Mouse (Mus musculus) kidney, embryonic 16.5 days (tissue): ENCODE results near the gene Apeh. TPM values are rescaled to one million over a fixed set of nuclear protein-coding genes. Genes with fewer than 3 reads are reported as not detected.

Source experiments
- ATAC-seq: fragments of 200-750 bp; cut with Nextera tagmentation; 2 replicates; pipeline ENCODE4 v1.8.0; 2017; ENCODE audit warnings: moderate TSS enrichment; ENCODE audit not compliant: low FRiP score, low TSS enrichment
- H3K27ac ChIP-seq: fragments of 300-500 bp; sonication (generic); 2 replicates; pipeline ENCODE4 v1.5.1; 2014; ENCODE audit warnings: low read length
- H3K27me3 ChIP-seq: fragments of 300-500 bp; sonication (generic); 2 replicates; pipeline ENCODE4 v1.6.1; 2014; ENCODE audit warnings: low read length, control low read depth, mixed read lengths; ENCODE audit not compliant: insufficient read depth
- H3K36me3 ChIP-seq: fragments of 300-500 bp; sonication (generic); 2 replicates; pipeline ENCODE4 v1.6.1; 2014; ENCODE audit warnings: low read length, control low read depth, mixed read lengths; ENCODE audit not compliant: insufficient read depth
- H3K4me1 ChIP-seq: fragments of 300-500 bp; sonication (generic); 2 replicates; pipeline ENCODE4 v1.6.1; 2014; ENCODE audit warnings: low read length, control low read depth, mixed read lengths; ENCODE audit not compliant: insufficient read depth
- H3K4me2 ChIP-seq: fragments of 300-500 bp; sonication (generic); replicated peaks from 2 replicates; pipeline ENCODE4 v1.6.1; 2014; ENCODE audit warnings: low read depth, low read length
- H3K4me3 ChIP-seq: fragments of 300-500 bp; sonication (generic); 2 replicates; pipeline ENCODE4 v1.5.1; 2014; ENCODE audit warnings: mild to moderate bottlenecking, low read length
- H3K9ac ChIP-seq: fragments of 300-500 bp; sonication (generic); replicated peaks from 2 replicates; pipeline ENCODE4 v1.6.1; 2014; ENCODE audit warnings: low read length
- H3K9me3 ChIP-seq: fragments of 300-500 bp; sonication (generic); 2 replicates; pipeline ENCODE4 v1.6.1; 2016; ENCODE audit warnings: low read length, control low read depth
- WGBS: fragments of 180-500 bp; shearing (Covaris S2); extraction: QIAGEN DNeasy Blood & Tissue Kit; methylation state at CpG from one replicate; pipeline ENCODE4 v1.1.7; 2014; 5-methylcytosine and 5-hydroxymethylcytosine counted together
- polyA plus RNA-seq: library from polyadenylated mRNA; unstranded; fragments of >200 nt; fragmentation: Nextera tagmentation; extraction: Ambion mirVana; gene quantifications from 2 replicates; pipeline ENCODE4 v1.2.1, GENCODE M21; 2015

Gene Apeh
- polyA plus RNA-seq, 1 experiment from 2014 or later, result 93.0 TPM

DNA sequence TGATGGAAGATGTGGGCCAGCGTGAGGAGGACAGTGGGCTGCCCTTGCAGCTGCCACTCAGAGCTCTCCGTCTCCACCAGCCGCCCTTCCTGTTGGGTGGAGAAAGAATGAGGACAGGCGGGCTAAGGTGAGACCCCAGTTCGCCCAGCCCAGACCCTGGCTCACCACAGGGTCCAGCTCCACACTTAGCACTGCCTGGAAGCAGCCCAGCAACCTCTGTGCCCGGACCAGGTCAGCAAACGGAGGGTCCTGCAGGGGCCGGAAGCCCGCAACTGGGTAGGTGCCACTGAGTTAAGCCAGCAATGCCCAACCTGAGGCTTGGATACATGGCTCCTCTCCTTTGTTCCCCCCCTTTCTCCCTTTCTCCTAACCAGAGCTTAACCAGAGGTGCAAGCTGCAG is 25.4 kb downstream of the Apeh start:
- ATAC-seq, result no peak
- Histone ChIP-seq H3K9ac (no peak overlapping the region), H3K27ac (no peak overlapping the region), H3K9me3 (no peaks in the 10 kb centered on the region), H3K4me3 (no peak overlapping the region), H3K4me1 (no peaks in the 10 kb centered on the region), H3K4me2 (no peak overlapping the region), H3K36me3 (peaks cover 17% of the 10 kb centered on the region), H3K27me3 (no peaks in the 10 kb centered on the region)
- 90% methylated on average over 9 of the region's 9 CpGs for WGBS

DNA sequence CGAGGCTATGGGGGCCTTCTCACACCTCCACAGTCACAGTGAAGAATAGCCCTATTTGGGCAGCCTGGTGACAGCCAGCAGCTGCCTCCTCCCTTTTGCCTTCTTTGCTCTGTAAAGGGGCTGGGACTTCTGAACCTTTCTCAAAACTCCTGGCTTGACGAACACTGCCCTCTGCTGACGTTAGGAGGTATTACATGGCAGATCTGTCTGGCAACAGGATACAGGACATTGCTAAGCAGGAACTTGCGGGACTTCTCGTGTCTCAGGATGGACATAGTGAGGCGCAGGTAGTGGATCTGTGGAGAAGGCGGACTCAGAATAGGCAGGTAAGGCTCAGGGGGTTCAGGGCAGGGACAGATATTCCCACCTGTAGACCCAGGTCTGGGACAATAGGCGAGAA is 26.5 kb downstream of the Apeh start:
- no peaks in the 10 kb centered on the region for H3K27me3 ChIP-seq
- H3K9me3 ChIP-seq, result no peaks in the 10 kb centered on the region
- 16% methylated on average over 8 of the region's 8 CpGs for WGBS
- no peaks in the 10 kb centered on the region for H3K4me1 ChIP-seq
- H3K27ac ChIP-seq, result no peak overlapping the region
- no peak overlapping the region for H3K9ac ChIP-seq
- H3K4me2 ChIP-seq, result no peak overlapping the region
- no peak overlapping the region for H3K4me3 ChIP-seq
- peaks cover 25% of the 10 kb centered on the region for H3K36me3 ChIP-seq
- peak; percentile 36 for ATAC-seq

DNA sequence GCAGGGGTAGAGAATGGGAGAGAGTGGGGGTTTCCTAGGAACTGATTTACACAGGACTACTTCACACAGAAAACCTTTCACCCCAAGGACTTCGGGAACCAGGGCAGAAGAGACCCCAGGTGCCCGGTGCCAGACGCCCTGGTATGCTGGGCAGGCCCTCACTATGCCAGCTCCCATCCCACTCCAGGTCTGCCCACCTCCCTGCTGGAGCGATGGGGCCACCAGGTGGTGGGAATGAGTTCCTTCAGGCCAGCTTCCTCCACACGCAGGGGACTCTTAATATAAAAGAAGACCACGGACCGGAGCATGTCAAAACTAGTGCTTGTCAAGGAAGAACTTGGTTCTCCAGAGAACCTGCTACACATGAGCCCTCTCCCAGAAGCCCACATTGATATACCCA is 27.2 kb downstream of the Apeh start:
- H3K9me3 ChIP-seq, result no peaks in the 10 kb centered on the region
- H3K4me1 ChIP-seq, result no peaks in the 10 kb centered on the region
- ATAC-seq, result no peak
- no peak overlapping the region for H3K9ac ChIP-seq
- no peak overlapping the region for H3K4me3 ChIP-seq
- H3K27ac ChIP-seq, result no peak overlapping the region
- H3K36me3 ChIP-seq, result peaks cover 29% of the 10 kb centered on the region
- no peak overlapping the region for H3K4me2 ChIP-seq
- no peaks in the 10 kb centered on the region for H3K27me3 ChIP-seq
- WGBS, result 77% methylated on average over 7 of the region's 7 CpGs

DNA sequence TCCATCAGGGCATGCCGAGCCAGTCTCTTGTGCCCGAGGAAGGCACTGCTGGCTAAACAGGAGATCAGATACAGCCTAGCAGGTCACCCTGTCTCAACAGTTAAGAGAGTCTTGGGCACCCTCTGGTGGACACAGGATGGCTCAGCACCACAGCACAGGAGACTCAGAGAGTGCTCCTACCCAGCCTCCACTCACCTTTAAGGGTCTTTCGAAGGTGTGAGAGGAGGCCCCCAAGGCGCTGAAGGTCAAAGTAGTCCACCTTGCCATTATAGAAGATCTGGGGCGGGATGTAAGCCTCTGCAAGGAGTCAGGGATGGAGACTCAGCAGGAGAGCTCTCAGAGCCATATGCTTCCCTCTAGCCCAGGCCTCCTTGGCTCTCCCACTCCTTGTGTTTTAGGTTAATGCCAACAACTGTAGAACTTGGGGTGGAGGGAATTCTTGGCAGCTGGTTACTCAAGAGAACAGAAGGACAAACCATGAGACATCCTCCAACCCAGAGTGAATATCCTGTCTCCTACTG is 28.9 kb downstream of the Apeh start:
- Histone ChIP-seq H3K27me3 (no peaks in the 10 kb centered on the region), H3K4me3 (no peak overlapping the region), H3K9ac (no peak overlapping the region), H3K27ac (no peak overlapping the region), H3K36me3 (peaks cover 20% of the 10 kb centered on the region), H3K9me3 (no peaks in the 10 kb centered on the region), H3K4me2 (no peak overlapping the region), H3K4me1 (no peaks in the 10 kb centered on the region)
- peak; percentile 60 for ATAC-seq
- WGBS, result 41% methylated on average over 5 of the region's 5 CpGs

DNA sequence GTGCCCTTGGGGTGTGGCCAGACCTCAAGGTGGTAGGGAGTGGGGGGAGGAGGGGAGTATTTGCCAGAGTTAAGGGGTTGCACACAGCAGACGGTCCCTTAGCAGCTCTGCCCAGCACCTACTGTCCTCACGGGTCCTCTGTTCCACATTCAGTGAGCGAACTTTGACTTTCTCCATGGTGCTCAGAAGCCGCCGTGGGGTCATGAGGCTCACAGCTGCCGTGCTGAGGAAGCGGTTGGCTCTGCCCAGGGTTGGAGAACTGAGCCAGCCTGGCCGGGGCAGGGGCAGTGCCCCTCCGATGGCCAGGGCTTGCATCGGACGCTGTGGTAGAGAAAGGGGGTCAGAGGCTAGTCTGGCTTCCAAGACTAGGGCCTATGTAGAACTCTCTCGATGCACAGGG is 31.0 kb downstream of the Apeh start:
- Histone ChIP-seq H3K27me3 (no peaks in the 10 kb centered on the region), H3K36me3 (peaks cover 31% of the 10 kb centered on the region), H3K9me3 (no peaks in the 10 kb centered on the region), H3K4me1 (no peaks in the 10 kb centered on the region), H3K27ac (no peak overlapping the region), H3K4me2 (no peak overlapping the region), H3K4me3 (no peak overlapping the region), H3K9ac (no peak overlapping the region)
- WGBS, result 89% methylated on average over 12 of the region's 12 CpGs
- no peak for ATAC-seq

DNA sequence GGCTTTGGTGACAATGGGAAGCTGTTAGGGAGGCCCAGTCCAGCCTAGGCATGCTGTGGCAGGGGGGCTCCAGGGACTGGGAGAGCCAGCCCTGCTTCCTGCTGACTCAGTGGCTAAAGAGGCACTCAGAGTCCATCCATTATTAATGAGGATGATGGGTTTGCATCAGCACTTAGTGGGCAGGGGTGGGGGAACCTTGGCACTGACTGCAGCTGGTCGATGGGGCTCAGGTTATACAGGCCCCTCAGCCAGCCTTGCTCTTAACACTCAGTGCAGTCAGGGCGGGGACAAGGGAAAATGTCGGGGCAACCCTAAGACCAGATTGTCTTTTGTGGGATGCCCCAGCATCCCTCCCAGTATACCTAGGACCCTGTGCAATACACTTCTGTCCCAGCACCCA is 32.3 kb downstream of the Apeh start:
- Histone ChIP-seq H3K27ac (no peak overlapping the region), H3K27me3 (no peaks in the 10 kb centered on the region), H3K9me3 (no peaks in the 10 kb centered on the region), H3K9ac (no peak overlapping the region), H3K36me3 (peaks cover 41% of the 10 kb centered on the region), H3K4me2 (no peak overlapping the region), H3K4me3 (no peak overlapping the region), H3K4me1 (no peaks in the 10 kb centered on the region)
- no peak for ATAC-seq
- 82% methylated on average over 3 of the region's 3 CpGs for WGBS

DNA sequence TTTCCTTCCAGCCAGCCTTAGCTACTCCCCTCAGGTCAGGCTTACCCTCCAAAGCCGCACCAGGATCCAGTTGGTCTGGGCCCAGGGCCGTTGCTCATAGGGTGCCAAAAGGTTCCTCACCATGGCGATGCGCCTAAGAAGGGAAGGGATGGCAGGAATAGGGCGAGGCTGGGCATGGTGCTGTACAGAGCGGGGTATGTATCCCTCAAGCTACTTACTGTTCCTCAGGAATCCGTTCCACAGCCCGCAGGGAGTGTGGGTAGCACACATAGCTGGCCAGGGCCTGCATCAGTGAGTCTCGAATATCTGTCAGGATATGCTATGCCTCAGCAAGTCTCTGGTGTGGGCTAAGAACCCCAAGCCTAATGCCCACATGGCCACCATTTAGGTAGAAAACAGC is 36.1 kb downstream of the Apeh start:
- Histone ChIP-seq H3K27ac (no peak overlapping the region), H3K27me3 (no peaks in the 10 kb centered on the region), H3K9ac (no peak overlapping the region), H3K36me3 (peaks cover 64% of the 10 kb centered on the region), H3K9me3 (no peaks in the 10 kb centered on the region), H3K4me2 (no peak overlapping the region), H3K4me1 (peaks cover under 1% of the 10 kb centered on the region), H3K4me3 (no peak overlapping the region)
- no peak for ATAC-seq
- 92% methylated on average over 9 of the region's 9 CpGs for WGBS

DNA sequence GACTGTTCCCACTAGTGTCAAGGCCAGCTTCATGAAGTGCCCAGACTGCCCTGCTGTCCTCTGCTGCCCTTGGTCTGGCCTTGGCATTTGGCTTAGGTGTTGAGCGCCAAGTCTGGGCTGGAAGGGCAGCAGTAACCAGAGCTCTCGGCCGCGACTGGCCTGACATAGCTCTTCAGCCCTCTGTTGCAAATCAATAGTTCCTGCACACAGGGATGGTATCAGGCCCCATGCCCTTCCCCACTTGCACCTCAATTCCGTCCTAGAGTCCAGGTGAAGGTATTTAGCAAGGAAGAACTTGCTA is 37.2 kb downstream of the Apeh start:
- Histone ChIP-seq H3K4me2 (no peak overlapping the region), H3K4me3 (no peak overlapping the region), H3K27ac (no peak overlapping the region), H3K9ac (no peak overlapping the region), H3K4me1 (peaks cover 4% of the 10 kb centered on the region), H3K36me3 (peaks cover 58% of the 10 kb centered on the region), H3K27me3 (no peaks in the 10 kb centered on the region), H3K9me3 (no peaks in the 10 kb centered on the region)
- WGBS, result 92% methylated on average over 5 of the region's 5 CpGs
- no peak for ATAC-seq

DNA sequence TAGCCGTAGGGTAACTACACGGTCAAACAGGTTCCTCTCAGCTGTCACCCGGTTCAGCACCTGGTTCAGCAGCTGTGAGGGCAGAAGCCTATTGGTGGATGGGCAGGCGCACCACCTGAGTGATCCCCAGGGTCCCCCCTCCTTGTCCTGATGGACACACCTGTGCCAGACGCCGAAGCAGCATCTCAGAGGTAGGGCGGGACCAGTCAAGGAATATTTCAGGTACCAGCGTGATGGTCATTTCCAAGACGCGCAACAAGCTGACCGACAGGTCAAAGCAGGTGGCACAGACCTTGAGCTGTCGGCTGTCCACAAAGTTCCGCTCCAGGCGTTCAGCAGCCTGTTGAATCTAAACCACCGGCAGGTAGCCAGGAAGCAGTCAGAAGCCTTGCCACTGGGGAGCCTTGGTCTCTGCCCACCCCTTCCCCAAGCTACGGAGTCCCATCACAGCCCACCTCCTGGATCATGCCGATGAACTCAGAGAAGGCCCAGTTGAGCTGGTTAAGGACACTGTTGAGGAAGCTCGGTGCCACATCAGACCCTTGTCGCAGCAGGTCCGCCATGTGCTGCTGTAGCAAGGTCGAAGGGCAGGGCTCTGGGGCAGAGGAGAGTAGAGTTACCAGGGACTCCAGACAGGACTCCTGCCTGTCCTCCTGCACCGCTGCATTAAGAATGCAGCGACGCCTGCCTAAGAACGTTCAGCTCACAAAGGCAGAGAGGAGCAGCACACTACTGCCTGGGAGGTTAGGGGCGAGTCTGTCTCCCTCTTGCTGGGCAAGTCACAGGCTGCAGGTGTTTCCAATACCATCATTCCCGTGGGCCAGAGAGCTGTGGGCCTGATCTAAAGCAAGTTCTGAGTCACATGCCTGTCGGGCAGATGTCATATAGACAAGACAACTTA is 37.8 kb downstream of the Apeh start:
- Histone ChIP-seq H3K4me1 (peaks cover 4% of the 10 kb centered on the region), H3K27me3 (no peaks in the 10 kb centered on the region), H3K9ac (no peak overlapping the region), H3K4me2 (no peak overlapping the region), H3K9me3 (no peaks in the 10 kb centered on the region), H3K27ac (no peak overlapping the region), H3K4me3 (no peak overlapping the region), H3K36me3 (peaks cover 61% of the 10 kb centered on the region)
- ATAC-seq, result no peak
- WGBS, result 76% methylated on average over 28 of the region's 28 CpGs

DNA sequence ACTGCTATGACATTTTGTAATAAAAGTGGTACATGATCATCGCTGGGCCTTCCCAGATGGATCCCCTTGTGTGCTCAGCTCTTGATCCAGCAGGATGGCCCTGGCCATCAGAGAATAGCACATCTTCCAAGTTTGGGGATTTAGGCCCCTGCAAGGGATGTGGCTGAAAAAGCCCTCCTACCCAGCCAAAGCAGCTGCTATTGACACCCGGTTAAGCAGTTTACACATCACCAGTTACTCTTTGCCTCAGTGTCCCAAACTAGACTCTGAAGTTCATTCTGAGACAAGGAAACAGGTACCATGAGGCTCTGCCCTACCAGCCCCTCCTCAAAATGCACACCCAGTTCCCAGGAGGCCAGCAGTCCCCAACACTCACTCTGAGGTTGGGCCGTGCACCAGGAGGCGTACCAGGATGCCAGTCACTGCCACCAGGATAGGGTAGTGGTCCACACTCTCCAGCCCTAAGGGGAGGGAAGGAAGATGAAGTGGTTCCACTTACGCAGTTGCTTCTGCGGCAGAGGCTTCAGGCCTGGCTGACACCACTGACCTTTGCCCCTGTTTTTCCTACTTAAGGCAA is 38.7 kb downstream of the Apeh start:
- 91% methylated on average over 6 of the region's 6 CpGs for WGBS
- no peak for ATAC-seq
- H3K27ac ChIP-seq, result no peak overlapping the region
- no peaks in the 10 kb centered on the region for H3K27me3 ChIP-seq
- H3K4me2 ChIP-seq, result no peak overlapping the region
- no peak overlapping the region for H3K9ac ChIP-seq
- H3K4me1 ChIP-seq, result peaks cover 4% of the 10 kb centered on the region
- no peaks in the 10 kb centered on the region for H3K9me3 ChIP-seq
- H3K4me3 ChIP-seq, result no peak overlapping the region
- peaks cover 69% of the 10 kb centered on the region for H3K36me3 ChIP-seq
